Mouse (Mus musculus): ENCODE results near the gene Malrd1. TPM values are rescaled to one million over a fixed set of nuclear protein-coding genes. Genes with fewer than 3 reads are reported as not detected.
"Not testable (repeated sequence)": the region's sequence is repeated elsewhere in the genome, so short reads cannot be mapped to it uniquely, and the experiment has no call there.

Malrd1 gene
- polyA plus RNA-seq, 1 experiment from 2014 or later, result 1.8 TPM

- ATAC-seq, result no peak
Observed at GRCm38 (mm10) chr2:15932340-15932739, 406.1 kb downstream of the Malrd1 start.

GRCm38 (mm10) chr2:16002925-16003324 is 476.6 kb downstream of the Malrd1 start:
- Histone ChIP-seq H3K36me3 (ENCODE audit: control insufficient read depth, insufficient read depth) (no peaks in the 10 kb centered on the region), H3K9ac (ENCODE audit: low read depth, low read length) (no peak overlapping the region), H3K27me3 (replicated peaks; ENCODE audit: control insufficient read depth, insufficient read depth, low read length) (no peaks in the 10 kb centered on the region), H3K4me3 (ENCODE audit: low read depth, low read length) (no peak overlapping the region), H3K4me2 (replicated peaks; ENCODE audit: low read depth) (no peak overlapping the region), H3K27ac (ENCODE audit: low read depth, low read length) (no peak overlapping the region), H3K9me3 (ENCODE audit: control insufficient read depth) (no peaks in the 10 kb centered on the region), H3K4me1 (replicated peaks; ENCODE audit: control insufficient read depth, insufficient read depth, low read length) (no peaks in the 10 kb centered on the region)
- ATAC-seq, result no peak
- WGBS, result 54% methylated on average over 2 of the region's 2 CpGs
- TF ChIP-seq CTCF (IDR thresholded peaks at IDR 0.05; ENCODE audit: low read depth), result no peak

More at GRCm38 (mm10) chr2:15932340-15932739, 406.1 kb downstream of the Malrd1 start:
- Histone ChIP-seq H3K9ac (ENCODE audit: low read depth, low read length) (no peak overlapping the region), H3K27ac (ENCODE audit: low read depth, low read length) (no peak overlapping the region), H3K4me3 (ENCODE audit: low read depth, low read length) (no peak overlapping the region), H3K27me3 (replicated peaks; ENCODE audit: control insufficient read depth, insufficient read depth, low read length) (no peaks in the 10 kb centered on the region), H3K36me3 (ENCODE audit: control insufficient read depth, insufficient read depth) (no peaks in the 10 kb centered on the region), H3K4me1 (replicated peaks; ENCODE audit: control insufficient read depth, insufficient read depth, low read length) (no peaks in the 10 kb centered on the region), H3K9me3 (ENCODE audit: control insufficient read depth) (no peaks in the 10 kb centered on the region), H3K4me2 (replicated peaks; ENCODE audit: low read depth) (no peak overlapping the region)
- 75% methylated on average over 1 of the region's 1 CpGs for WGBS
- no peak for TF ChIP-seq CTCF (IDR thresholded peaks at IDR 0.05; ENCODE audit: low read depth)

- H3K4me2 ChIP-seq (replicated peaks; ENCODE audit: low read depth); H3K27me3 ChIP-seq (replicated peaks; ENCODE audit: control insufficient read depth, insufficient read depth, low read length); H3K9me3 ChIP-seq (ENCODE audit: control insufficient read depth); H3K36me3 ChIP-seq (ENCODE audit: control insufficient read depth, insufficient read depth); H3K9ac ChIP-seq (ENCODE audit: low read depth, low read length); H3K4me1 ChIP-seq (replicated peaks; ENCODE audit: control insufficient read depth, insufficient read depth, low read length); H3K4me3 ChIP-seq (ENCODE audit: low read depth, low read length); ATAC-seq; H3K27ac ChIP-seq (ENCODE audit: low read depth, low read length): not testable (repeated sequence)
- WGBS, result 88% methylated on average over 2 of the region's 2 CpGs
Observed at GRCm38 (mm10) chr2:16017046-16017445, 490.8 kb downstream of the Malrd1 start.

- not testable (repeated sequence) for H3K4me3 ChIP-seq (ENCODE audit: low read depth, low read length); ATAC-seq; H3K27me3 ChIP-seq (replicated peaks; ENCODE audit: control insufficient read depth, insufficient read depth, low read length); H3K4me2 ChIP-seq (replicated peaks; ENCODE audit: low read depth); H3K36me3 ChIP-seq (ENCODE audit: control insufficient read depth, insufficient read depth); H3K27ac ChIP-seq (ENCODE audit: low read depth, low read length); H3K9me3 ChIP-seq (ENCODE audit: control insufficient read depth); H3K9ac ChIP-seq (ENCODE audit: low read depth, low read length); H3K4me1 ChIP-seq (replicated peaks; ENCODE audit: control insufficient read depth, insufficient read depth, low read length)
Observed at GRCm38 (mm10) chr2:16017719-16018118, 491.4 kb downstream of the Malrd1 start.

GRCm38 (mm10) chr2:16029752-16030151 is 503.5 kb downstream of the Malrd1 start:
- WGBS, result 55% methylated on average over 12 of the region's 12 CpGs
- H3K4me2 ChIP-seq (replicated peaks; ENCODE audit: low read depth), result no peak overlapping the region
- no peak overlapping the region for H3K9ac ChIP-seq (ENCODE audit: low read depth, low read length)
- H3K4me3 ChIP-seq (ENCODE audit: low read depth, low read length), result no peak overlapping the region
- no peak for ATAC-seq
- no peak overlapping the region for H3K27ac ChIP-seq (ENCODE audit: low read depth, low read length)
- TF ChIP-seq CTCF (IDR thresholded peaks at IDR 0.05; ENCODE audit: low read depth), result no peak
- no peaks in the 10 kb centered on the region for H3K36me3 ChIP-seq (ENCODE audit: control insufficient read depth, insufficient read depth)
- H3K4me1 ChIP-seq (replicated peaks; ENCODE audit: control insufficient read depth, insufficient read depth, low read length), result no peaks in the 10 kb centered on the region
- H3K9me3 ChIP-seq (ENCODE audit: control insufficient read depth), result no peaks in the 10 kb centered on the region
- no peaks in the 10 kb centered on the region for H3K27me3 ChIP-seq (replicated peaks; ENCODE audit: control insufficient read depth, insufficient read depth, low read length)

GRCm38 (mm10) chr2:16031559-16031958 is 505.3 kb downstream of the Malrd1 start:
- TF ChIP-seq CTCF (IDR thresholded peaks at IDR 0.05; ENCODE audit: low read depth), result no peak
- Histone ChIP-seq H3K4me2 (replicated peaks; ENCODE audit: low read depth) (no peak overlapping the region), H3K27me3 (replicated peaks; ENCODE audit: control insufficient read depth, insufficient read depth, low read length) (no peaks in the 10 kb centered on the region), H3K4me3 (ENCODE audit: low read depth, low read length) (no peak overlapping the region), H3K9me3 (ENCODE audit: control insufficient read depth) (no peaks in the 10 kb centered on the region), H3K36me3 (ENCODE audit: control insufficient read depth, insufficient read depth) (no peaks in the 10 kb centered on the region), H3K9ac (ENCODE audit: low read depth, low read length) (no peak overlapping the region), H3K27ac (ENCODE audit: low read depth, low read length) (no peak overlapping the region), H3K4me1 (replicated peaks; ENCODE audit: control insufficient read depth, insufficient read depth, low read length) (no peaks in the 10 kb centered on the region)
- no peak for ATAC-seq
- WGBS, result 80% methylated on average over 4 of the region's 4 CpGs

GRCm38 (mm10) chr2:16032804-16033203 is 506.5 kb downstream of the Malrd1 start:
- 66% methylated on average over 3 of the region's 3 CpGs for WGBS

More at GRCm38 (mm10) chr2:16032804-16033203, 506.5 kb downstream of the Malrd1 start:
- no peaks in the 10 kb centered on the region for H3K27me3 ChIP-seq (replicated peaks; ENCODE audit: control insufficient read depth, insufficient read depth, low read length)
- H3K4me2 ChIP-seq (replicated peaks; ENCODE audit: low read depth), result no peak overlapping the region
- no peak for TF ChIP-seq CTCF (IDR thresholded peaks at IDR 0.05; ENCODE audit: low read depth)
- no peak overlapping the region for H3K9ac ChIP-seq (ENCODE audit: low read depth, low read length)
- ATAC-seq, result no peak
- H3K36me3 ChIP-seq (ENCODE audit: control insufficient read depth, insufficient read depth), result no peaks in the 10 kb centered on the region
- H3K4me1 ChIP-seq (replicated peaks; ENCODE audit: control insufficient read depth, insufficient read depth, low read length), result no peaks in the 10 kb centered on the region
- no peaks in the 10 kb centered on the region for H3K9me3 ChIP-seq (ENCODE audit: control insufficient read depth)
- H3K27ac ChIP-seq (ENCODE audit: low read depth, low read length), result no peak overlapping the region
- H3K4me3 ChIP-seq (ENCODE audit: low read depth, low read length), result no peak overlapping the region

Data from intestine, postnatal 0 days (tissue).